Mouse (Mus musculus): ENCODE data around the gene Ptgs1. TPM values are rescaled to one million over a fixed set of nuclear protein-coding genes. Genes with fewer than 3 reads are reported as not detected.

Ptgs1 gene
- total and polyA plus RNA-seq, 2 experiments from 2014 or later = 7.9 to 8.0 TPM

DNA sequence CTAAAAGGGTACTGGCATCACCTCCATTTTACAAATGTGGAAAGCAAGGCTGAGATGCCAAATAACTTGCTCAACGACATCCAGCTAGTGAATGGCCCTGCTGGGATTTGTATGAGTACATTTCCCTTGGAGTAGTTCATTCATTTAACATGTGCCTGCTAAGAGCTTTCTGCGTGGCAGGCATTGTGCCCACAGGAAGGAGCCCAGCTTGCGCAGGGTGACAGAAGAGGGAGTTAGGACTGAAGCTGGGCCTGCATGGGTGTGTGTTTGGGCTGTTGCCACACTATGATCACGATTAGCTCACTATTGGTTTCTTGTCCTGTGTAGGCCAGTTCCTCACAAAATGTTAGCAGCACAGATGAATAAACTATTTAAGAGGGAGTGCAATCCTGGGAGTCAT, 9.3 kb upstream of the Ptgs1 start:
- Histone ChIP-seq H3K27ac (no peak overlapping the region), H3K27me3 (ENCODE audit: insufficient read depth, low read length) (no peaks in the 10 kb centered on the region), H3K4me2 (ENCODE audit: low read depth, low read length) (no peak overlapping the region), H3K4me1 (ENCODE audit: insufficient read depth, low read length) (no peaks in the 10 kb centered on the region), H3K36me3 (ENCODE audit: insufficient read depth, low read length) (no peaks in the 10 kb centered on the region), H3K9ac (replicated peaks; ENCODE audit: low read length) (no peak overlapping the region), H3K4me3 (ENCODE audit: low read length) (no peak overlapping the region), H3K9me3 (ENCODE audit: low read length) (no peaks in the 10 kb centered on the region)
- TF ChIP-seq CTCF (IDR thresholded peaks at IDR 0.05; ENCODE audit: low read depth) = no peak
- WGBS = 49% methylated on average over 4 of the region's 4 CpGs
- DNase-seq (ENCODE audit: low spot score) = no peak
- peak; percentile 13; the same call in 1 of the 2 replicates for ATAC-seq

DNA sequence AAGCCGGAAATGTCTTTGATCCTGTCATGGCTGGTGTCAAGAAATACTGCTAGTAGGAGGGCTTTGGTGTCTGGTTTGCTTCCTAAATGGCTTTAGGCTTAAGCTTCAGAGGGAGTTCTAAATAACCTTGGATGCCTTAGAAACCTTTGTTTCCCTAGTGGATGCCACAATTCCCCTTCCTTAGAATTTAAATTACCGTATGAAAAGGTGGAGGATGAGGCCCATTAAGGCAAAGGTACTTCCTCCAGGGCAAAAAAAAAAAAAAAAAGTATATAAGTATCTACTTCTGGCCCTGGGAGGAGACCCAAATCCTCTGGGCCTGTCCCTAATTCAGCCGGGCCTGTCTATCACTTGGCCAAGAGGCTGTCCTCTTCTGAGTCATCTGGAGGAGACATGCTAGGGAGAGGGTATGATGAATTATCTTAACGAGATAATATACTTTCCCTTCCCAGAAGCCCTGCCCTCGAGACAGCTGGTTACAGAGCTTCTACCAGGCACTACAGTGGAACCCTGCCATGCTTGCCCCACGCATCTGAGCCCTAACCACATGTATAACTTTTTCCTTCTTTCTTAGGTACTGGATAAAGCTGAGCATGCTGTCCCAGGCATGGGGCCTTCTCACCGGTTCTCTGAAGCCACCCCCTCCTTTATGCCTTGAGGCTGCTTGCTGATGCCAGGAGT, 7.9 kb upstream of the Ptgs1 start:
- Histone ChIP-seq H3K4me1 (ENCODE audit: insufficient read depth, low read length) (no peaks in the 10 kb centered on the region), H3K27me3 (ENCODE audit: insufficient read depth, low read length) (no peaks in the 10 kb centered on the region), H3K9ac (replicated peaks; ENCODE audit: low read length) (no peak overlapping the region), H3K9me3 (ENCODE audit: low read length) (no peaks in the 10 kb centered on the region), H3K36me3 (ENCODE audit: insufficient read depth, low read length) (no peaks in the 10 kb centered on the region), H3K4me2 (ENCODE audit: low read depth, low read length) (no peak overlapping the region), H3K27ac (no peak overlapping the region), H3K4me3 (ENCODE audit: low read length) (no peak overlapping the region)
- ATAC-seq (no peak), DNase-seq (ENCODE audit: low spot score) (no peak)
- no peak for TF ChIP-seq CTCF (IDR thresholded peaks at IDR 0.05; ENCODE audit: low read depth)
- 66% methylated on average over 7 of the region's 7 CpGs for WGBS

DNA sequence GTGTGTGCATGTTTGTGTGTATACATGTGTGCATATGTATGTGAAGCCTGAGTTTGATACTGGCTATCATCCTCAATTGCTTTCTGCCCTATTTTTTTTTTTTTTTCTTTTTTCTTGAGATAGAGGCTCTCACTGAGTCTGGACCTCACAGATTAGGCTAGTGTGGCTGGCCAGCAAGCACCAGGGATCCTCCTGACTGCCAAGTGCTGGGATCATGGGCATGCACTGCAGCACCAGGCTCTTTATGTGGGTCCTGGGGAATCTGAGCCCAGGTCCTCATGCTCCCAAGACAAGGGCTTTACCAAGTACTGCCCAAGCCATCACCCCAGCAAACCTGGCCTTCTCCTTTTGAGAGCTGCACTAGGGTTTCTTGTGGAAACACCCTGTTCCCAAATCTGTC, 6.8 kb upstream of the Ptgs1 start:
- Histone ChIP-seq H3K9ac (replicated peaks; ENCODE audit: low read length) (no peak overlapping the region), H3K27me3 (ENCODE audit: insufficient read depth, low read length) (no peaks in the 10 kb centered on the region), H3K4me1 (ENCODE audit: insufficient read depth, low read length) (no peaks in the 10 kb centered on the region), H3K27ac (no peak overlapping the region), H3K4me3 (ENCODE audit: low read length) (no peak overlapping the region), H3K36me3 (ENCODE audit: insufficient read depth, low read length) (no peaks in the 10 kb centered on the region), H3K4me2 (ENCODE audit: low read depth, low read length) (no peak overlapping the region), H3K9me3 (ENCODE audit: low read length) (no peaks in the 10 kb centered on the region)
- ATAC-seq (no peak), DNase-seq (ENCODE audit: low spot score) (no peak)
- TF ChIP-seq CTCF (IDR thresholded peaks at IDR 0.05; ENCODE audit: low read depth) = no peak

DNA sequence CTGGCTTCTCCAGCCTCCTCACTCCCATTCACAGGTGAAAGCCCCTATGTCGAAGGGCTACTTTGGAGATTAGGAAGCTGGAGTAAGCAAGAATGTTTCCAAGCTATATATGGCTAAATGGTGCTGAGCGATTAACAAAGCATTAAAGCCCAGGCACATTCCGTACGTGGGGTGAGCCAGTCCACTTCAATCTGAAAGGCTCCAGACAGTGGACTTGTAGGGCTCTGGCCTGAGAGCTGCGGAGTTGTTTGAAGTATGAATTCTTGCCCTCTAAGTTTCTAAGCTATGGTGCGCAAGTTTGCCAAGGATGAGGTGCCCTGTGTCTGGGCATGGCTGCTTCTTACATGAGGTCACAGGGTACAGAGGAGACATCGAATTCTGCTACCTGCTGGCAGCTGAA, 6.1 kb upstream of the Ptgs1 start:
- H3K27ac ChIP-seq = no peak overlapping the region

DNA sequence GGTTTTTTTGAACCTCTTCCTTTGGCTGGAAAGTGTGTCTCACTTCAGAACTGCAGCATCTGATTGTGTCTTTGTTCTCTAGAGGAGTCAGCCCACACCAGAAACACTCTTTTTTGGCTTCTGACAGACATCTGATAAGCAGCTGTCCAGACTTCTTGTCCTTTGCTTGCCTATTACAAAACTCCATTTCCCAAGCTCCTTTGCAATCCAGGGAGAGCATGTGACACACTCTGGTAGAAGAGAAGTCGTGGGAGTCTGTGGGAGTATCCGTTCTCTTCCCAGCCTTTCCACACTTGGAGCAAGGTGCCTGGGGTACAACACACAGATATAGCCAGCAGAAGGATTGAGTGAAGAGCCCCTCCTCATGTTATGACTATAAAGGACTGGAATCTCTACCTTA, 5.6 kb upstream of the Ptgs1 start:
- ATAC-seq = no peak
- H3K27me3 ChIP-seq (ENCODE audit: insufficient read depth, low read length) = no peaks in the 10 kb centered on the region
- 27% methylated on average over 2 of the region's 2 CpGs for WGBS
- TF ChIP-seq CTCF (IDR thresholded peaks at IDR 0.05; ENCODE audit: low read depth) = no peak
- H3K27ac ChIP-seq = no peak overlapping the region
- peak; percentile 37 for DNase-seq (ENCODE audit: low spot score)
- no peak overlapping the region for H3K9ac ChIP-seq (replicated peaks; ENCODE audit: low read length)
- no peak overlapping the region for H3K4me2 ChIP-seq (ENCODE audit: low read depth, low read length)
- H3K36me3 ChIP-seq (ENCODE audit: insufficient read depth, low read length) = no peaks in the 10 kb centered on the region
- H3K4me1 ChIP-seq (ENCODE audit: insufficient read depth, low read length) = no peaks in the 10 kb centered on the region
- no peaks in the 10 kb centered on the region for H3K9me3 ChIP-seq (ENCODE audit: low read length)
- no peak overlapping the region for H3K4me3 ChIP-seq (ENCODE audit: low read length)

More for the DNA sequence above, 6.1 kb upstream of the Ptgs1 start:
- DNase-seq (ENCODE audit: low spot score) (no peak), ATAC-seq (no peak)
- 85% methylated on average over 7 of the region's 7 CpGs for WGBS
- Histone ChIP-seq H3K36me3 (ENCODE audit: insufficient read depth, low read length) (no peaks in the 10 kb centered on the region), H3K4me2 (ENCODE audit: low read depth, low read length) (no peak overlapping the region), H3K27me3 (ENCODE audit: insufficient read depth, low read length) (no peaks in the 10 kb centered on the region), H3K4me1 (ENCODE audit: insufficient read depth, low read length) (no peaks in the 10 kb centered on the region), H3K4me3 (ENCODE audit: low read length) (no peak overlapping the region), H3K9ac (replicated peaks; ENCODE audit: low read length) (no peak overlapping the region), H3K9me3 (ENCODE audit: low read length) (no peaks in the 10 kb centered on the region)
- no peak for TF ChIP-seq CTCF (IDR thresholded peaks at IDR 0.05; ENCODE audit: low read depth)

DNA sequence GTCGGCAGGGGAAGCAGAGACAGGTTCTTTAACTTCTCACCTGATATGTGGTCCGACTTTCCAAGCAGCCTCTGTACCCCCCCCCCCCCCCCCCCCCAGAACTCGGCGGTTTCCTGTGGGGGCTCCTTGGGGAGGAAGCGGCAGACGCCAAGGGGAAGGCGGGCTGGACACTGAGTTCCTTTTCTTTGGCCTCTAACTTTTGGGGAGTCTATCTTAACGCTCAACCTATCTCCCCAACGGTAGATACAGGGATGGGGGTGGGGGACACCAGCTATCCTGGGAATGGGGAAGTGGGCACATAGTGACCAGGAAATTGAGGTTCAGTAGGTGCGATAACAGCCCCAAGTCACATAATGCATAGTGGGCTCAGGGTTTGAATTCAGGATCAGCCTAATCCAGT, 741 bp downstream of the Ptgs1 start:
- Histone ChIP-seq H3K4me2 (ENCODE audit: low read depth, low read length) (peak overlapping the region; percentile 58), H3K36me3 (ENCODE audit: insufficient read depth, low read length) (no peaks in the 10 kb centered on the region), H3K27me3 (ENCODE audit: insufficient read depth, low read length) (no peaks in the 10 kb centered on the region), H3K4me3 (ENCODE audit: low read length) (peak overlapping the region; percentile 34), H3K4me1 (ENCODE audit: insufficient read depth, low read length) (peaks cover 13% of the 10 kb centered on the region), H3K27ac (no peak overlapping the region), H3K9me3 (ENCODE audit: low read length) (no peaks in the 10 kb centered on the region), H3K9ac (replicated peaks; ENCODE audit: low read length) (peak overlapping the region; percentile 29; the same call in 1 of the 2 replicates)
- WGBS = 34% methylated on average over 10 of the region's 10 CpGs
- ATAC-seq (no peak), DNase-seq (ENCODE audit: low spot score) (no peak)
- no peak for TF ChIP-seq CTCF (IDR thresholded peaks at IDR 0.05; ENCODE audit: low read depth)

DNA sequence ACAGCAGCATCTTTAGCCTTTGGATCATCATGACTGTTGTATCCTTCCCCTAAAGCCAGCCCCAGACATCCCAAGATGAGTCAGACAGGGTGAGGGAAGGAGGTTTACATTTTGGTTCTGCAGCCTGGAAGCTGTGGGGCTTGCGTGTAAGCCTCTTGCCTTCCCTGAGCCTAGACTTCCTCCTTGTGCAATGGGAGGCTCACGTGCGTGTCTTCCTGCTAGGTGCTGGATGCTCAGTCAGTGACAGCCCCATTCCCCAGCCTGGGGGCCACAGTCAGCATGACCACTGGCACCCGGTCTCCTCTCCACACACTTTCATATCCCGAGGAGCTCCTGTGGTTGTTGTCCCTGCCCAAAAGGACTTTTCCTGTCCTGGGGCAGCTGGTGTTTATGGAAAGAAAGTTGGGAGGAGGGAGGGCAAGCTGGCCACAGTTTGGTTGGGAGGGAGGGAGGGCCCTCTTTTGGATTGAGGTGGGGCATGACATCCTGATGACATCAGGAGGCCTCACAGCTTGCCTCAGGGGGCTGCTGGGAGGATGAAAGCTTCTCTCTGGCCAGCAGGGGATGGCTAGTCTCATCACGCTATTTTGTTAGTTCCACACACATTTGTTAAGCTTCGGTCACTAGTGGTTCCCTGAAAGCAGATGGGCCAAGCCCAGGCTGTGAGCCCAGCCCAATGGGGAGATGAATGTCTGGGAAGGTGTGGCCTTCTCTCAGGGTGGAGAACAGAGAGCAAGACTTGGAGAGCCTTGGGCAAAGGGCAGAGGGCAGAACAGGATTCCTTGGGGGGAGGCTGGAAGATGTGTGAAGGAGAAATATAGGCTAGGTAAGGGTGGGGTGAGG, 4.5 kb downstream of the Ptgs1 start:
- Histone ChIP-seq H3K27me3 (ENCODE audit: insufficient read depth, low read length) (no peaks in the 10 kb centered on the region), H3K27ac (no peak overlapping the region), H3K4me3 (ENCODE audit: low read length) (no peak overlapping the region), H3K36me3 (ENCODE audit: insufficient read depth, low read length) (no peaks in the 10 kb centered on the region), H3K4me1 (ENCODE audit: insufficient read depth, low read length) (peaks cover 14% of the 10 kb centered on the region), H3K9me3 (ENCODE audit: low read length) (no peaks in the 10 kb centered on the region), H3K9ac (replicated peaks; ENCODE audit: low read length) (no peak overlapping the region), H3K4me2 (ENCODE audit: low read depth, low read length) (no peak overlapping the region)
- ATAC-seq (peak; percentile 21; the same call in 1 of the 2 replicates), DNase-seq (ENCODE audit: low spot score) (no peak)
- no peak for TF ChIP-seq CTCF (IDR thresholded peaks at IDR 0.05; ENCODE audit: low read depth)
- WGBS = 56% methylated on average over 7 of the region's 7 CpGs
